Mouse (Mus musculus) activated CD4-positive, CD25-positive, alpha-beta regulatory T cell, adult 4 months (primary cell): ENCODE data around the gene 1700125H20Rik. TPM values are rescaled to one million over a fixed set of nuclear protein-coding genes. Genes with fewer than 3 reads are reported as not detected.
A peak's percentile ranks its signal among the peaks of the same experiment; 100 is the strongest.
"Not testable (repeated sequence)": the region's sequence is repeated elsewhere in the genome, so short reads cannot be mapped to it uniquely, and the experiment has no call there.

Experiments
- ATAC-seq: one replicate; pipeline ENCODE4 v1.8.0; 2017
- polyA plus RNA-seq, 2 experiments: library from polyadenylated mRNA; unstranded; fragments of 100-300 nt; shearing (Covaris generic); gene quantifications; one replicate each; pipeline ENCODE4 v1.2.1; 2017

The 1700125H20Rik gene
- polyA plus RNA-seq, result not detected

DNA sequence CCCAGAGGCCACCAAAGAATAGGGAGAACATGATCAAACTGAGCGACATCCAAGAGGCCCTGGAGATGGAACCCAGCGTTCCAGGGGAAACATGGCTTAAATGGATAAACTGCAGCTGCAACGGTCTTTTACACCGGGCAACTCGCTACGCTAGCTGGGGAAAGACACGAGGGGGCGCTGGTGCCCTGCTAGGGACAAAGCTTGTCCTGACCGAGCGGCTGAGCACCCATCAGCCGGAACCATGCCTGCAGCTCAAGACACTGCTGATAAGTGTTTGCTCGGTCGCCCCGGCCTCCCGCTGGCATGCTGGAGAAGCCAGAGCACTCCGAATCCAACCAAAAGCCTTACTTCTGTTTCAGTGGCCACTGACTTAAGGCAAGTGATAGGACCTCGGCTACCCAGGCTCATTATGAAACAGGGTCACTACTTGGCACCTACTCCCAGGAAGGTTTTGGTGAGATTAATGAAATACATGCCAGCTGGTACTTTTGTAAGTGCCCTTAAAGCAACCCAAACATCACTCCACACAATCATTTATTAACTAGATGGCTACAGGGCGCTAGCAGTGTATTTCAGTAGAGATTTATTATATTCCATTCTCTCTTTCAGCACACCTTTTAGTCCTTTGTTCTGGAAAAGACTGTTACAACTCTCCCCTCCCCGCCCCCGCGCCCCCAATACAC lies at the start of gene 1700125H20Rik:
TSS of gene 1700125H20Rik (plus strand) at position 347 of the 683 bp plus-strand sequence.
- ATAC-seq, result peak; percentile 52

DNA sequence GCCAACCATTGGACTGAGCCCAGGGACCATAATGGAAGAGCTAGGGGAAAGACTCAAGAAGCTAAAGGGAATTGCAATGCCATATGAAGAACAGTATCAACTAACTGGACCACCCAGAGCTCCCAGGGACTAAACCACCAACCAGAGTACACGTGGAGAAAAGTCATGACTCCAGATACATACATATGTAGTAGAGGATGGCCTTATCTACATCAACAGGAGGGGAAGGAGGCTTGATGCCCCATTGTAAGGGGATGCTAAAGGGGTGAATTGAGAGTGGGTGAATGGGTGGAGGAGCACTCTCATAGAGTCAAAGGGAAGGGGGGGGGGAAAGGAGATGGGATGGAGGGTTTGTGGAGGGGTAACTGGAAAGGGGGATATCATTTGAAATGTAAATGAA lies 48.1 kb upstream of the 1700125H20Rik start:
- ATAC-seq, result no peak

DNA sequence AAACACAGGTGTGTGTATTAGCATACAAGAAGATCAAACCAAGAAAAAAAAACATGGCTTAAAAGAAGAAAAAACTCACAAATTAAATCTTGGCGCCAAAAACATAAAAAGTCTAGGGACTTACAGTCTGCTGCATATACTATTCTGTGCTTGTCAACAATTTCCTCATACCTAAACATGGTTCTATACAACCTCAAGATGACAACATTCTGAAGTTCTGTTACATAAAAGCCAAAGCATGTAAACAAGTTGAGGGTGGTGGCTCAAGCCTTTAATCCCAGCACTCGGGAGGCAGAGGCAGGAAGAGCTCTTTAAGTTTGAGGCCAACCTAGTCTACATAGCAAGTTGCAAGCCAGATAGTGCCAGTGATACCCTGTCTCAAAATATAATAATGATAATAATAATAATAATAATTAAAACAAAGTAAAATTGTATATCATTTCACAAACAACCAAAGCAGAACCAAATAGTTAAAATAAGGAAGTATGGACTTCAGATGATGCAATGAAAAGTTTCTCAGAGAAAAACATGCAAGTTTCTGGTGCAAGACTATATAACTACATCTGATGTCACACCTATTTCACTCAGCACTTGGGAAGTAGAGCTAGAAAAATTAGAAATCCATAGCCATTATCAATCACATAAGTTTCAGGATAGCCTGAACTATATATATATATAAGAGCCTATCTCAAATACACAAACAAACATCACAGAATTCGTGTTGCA lies 46.8 kb upstream of the 1700125H20Rik start:
- no peak for ATAC-seq

DNA sequence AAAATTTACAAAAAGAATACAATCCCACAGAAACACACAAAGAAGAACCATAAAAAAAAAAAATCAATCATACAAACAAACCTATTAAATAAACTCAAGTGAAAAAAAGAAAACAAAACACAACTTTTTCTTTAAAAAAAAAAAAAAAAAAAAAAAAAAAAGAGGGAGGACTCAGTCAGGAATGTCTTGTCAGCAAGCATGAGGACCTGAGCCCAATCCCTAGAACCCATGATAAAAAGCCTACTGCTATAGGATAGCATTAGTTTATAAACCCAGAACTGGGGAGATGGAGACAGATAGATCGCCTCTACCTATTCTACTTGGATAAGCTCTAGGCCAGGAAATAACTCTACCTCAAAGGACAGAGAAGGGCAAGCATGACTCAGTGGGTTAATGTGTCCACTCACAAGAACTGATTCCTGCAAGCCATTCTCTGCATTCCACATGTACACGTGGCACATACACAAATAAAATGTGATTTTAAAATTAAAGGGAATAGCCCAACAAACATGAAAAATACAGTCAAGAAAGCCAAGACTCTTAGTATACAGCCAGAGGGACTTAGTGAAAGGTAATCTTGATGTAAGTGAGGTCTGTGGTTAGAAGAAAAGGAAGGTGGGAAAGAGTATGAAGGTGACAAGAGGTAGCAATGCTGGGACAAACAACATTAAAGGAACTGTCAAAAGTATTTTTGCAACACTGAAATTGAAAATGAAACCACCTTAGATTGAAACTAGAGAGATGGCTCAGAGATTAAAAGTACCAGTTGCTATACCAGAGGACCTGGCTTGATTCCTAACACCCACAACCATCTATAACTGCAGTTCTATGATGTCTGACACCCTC lies 43.7 kb upstream of the 1700125H20Rik start:
- ATAC-seq, result peak; percentile 81

DNA sequence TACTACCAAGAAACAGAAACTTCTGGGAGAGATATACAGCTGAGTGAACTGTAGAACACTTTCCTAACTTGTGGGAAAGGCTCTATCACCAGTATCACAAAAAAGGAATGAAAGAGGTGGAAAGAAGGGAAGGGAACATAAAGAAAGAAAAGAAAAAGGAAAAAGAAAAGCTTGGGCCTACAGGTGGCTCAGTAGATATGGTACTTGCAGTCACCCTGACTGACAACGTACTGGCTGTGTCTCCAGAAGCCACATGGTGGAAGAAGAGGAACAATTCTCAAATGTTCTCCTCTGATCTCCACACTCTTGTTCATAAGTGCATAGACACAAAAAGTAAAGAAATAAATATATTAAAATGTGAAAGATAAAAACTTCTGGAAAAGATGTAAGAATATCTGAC lies 41.3 kb upstream of the 1700125H20Rik start:
- ATAC-seq, result no peak

DNA sequence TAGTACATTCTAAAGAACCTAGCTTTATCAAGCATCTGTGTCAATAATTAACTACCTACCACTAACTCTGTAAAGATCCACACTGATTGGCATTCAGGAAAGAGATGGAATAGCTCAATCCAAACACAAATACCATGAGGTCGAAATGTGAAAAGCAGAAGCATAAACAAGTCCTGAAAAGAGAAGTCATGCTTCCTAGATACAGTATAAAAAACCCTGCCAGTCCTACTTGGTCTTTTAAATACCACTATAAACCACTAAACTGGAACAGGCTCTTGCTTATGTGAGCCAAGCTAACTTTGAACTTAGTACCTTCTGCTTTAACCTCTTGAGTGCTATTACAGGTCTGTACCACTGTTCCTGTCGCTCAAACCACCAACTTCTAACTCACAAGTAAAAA lies 38.7 kb upstream of the 1700125H20Rik start:
- ATAC-seq, result no peak

DNA sequence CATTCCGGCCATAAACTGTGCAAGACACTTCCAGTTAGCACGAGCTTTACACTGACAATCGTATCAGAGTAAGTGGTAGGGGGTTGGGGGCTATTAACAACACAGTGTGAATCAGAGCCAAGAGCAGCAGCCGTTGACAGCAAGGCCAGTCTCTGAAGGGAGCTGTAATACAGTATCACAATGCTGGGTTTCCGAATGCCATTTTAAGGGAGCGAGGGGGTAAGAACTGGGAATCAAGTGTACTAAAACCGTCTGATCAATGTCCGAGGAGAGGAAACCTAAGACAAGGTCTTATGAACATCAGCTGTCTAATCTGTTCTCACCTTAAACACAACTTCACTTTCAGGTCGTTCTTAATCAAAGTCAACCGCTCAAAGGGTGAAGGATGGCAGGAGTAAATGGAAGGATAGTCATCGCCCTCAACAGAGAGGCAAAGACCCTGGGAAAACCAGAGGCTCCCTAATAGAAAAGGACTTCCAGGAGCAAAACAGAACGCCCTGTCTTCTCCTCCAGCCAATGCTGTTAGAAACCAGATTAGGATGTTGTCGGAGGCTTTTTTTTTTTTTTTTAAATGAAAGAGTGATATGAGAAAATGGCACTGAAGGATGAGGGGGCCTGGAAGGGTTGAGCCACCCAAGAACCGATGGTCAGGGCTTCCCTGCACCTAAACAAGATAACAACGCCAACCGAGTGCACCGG lies 31.3 kb upstream of the 1700125H20Rik start:
- no peak for ATAC-seq

DNA sequence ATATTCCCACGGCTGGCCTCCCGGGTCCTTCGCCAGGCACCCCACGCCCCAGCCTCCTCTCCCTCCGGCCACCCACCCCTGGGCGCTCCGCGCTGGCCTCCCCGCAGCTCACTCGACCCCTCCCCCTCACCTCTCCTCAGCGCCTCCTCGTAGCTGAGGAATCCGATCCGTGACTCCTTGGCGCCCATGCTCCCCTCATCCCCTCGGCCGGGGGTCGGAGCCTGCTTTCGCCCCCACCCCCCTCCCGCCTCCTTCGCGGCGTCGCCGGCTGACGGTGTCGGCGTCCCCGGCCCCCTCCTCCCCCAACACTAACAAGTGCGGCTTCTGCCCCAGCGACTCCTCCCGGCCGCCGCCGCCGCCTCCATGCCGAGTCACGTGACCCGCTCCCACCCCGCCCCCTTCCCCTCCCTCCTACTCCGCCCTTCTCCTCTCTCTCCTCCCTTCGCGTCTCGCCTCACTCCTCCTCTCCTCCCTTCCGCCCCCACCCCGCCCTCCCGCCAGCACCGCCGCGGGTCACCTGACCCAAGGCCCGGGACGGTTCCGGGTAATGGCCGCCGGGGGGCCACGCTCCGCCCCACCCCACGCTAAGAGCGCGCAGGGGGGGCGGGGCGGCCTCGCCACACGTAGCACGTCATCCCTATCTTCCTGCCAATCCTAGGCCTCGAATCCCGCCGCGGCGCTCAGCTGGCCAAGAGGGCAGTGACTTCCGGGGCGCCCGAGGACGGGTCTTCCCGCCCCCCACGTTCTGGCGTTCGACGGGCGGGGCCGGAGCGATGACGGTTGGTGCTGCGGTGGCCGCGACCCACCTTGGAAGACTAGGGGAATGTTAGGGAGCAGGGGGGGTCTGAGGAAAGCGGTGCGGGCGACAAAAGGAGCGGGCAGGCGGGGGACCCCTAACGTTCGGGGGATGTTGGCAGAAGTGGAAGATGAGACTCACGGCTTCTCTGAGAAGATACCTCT lies 30.3 kb upstream of the 1700125H20Rik start, which contains the start of gene Usp32:
TSS of gene Usp32 (minus strand) at position 581 of the 960 bp plus-strand sequence.
- ATAC-seq, result peak; percentile 94

DNA sequence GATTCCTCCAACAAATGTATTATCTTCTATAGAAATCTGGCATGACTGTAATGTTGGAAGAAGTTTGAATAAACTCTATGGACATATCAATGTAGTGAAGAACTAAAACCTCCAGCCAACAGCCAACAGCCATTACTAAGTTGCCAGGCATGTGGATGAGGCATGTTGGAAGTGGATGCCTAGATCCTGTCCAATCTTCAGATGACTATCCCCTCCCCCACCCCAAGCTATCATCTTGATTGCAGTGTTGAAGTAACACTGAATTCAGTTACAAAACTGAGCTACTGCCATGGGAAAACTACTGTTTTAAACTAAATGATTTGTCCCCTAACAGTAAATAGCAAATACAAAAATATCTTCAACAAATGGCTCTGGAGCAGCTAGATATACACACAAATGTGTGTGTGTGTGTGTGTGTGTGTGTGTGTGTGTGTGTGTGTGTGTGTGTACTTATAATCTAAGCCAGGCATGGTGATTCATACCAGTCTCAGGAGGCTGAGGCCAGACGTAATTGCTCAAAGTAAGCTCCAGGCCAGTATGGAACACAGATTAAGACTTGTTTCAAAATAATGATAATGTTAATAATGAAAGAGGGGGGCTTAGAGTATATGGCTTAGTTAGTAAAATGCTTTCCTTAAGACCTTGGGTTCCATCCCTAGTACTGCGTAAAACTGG lies 17.8 kb upstream of the 1700125H20Rik start:
- no peak for ATAC-seq

DNA sequence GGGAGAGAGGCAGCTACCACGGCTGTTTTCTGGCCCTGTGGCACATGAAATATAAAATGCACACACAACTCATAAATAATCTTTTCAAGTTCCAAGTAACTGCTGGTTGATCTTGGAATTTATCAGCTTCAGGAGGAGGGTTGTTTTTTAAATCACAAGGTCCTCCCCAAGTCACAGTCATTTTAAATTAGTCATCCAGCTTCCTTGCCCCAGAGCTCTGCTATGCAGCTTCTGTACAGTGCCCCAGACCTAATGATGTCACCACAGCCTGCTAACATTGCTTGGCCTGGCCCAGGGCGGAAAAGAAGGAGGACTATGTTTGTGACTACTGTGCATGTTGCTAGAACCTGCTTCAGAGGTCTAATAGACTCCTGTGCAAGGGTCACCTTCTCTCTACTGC lies 12.9 kb upstream of the 1700125H20Rik start:
- ATAC-seq, result no peak

DNA sequence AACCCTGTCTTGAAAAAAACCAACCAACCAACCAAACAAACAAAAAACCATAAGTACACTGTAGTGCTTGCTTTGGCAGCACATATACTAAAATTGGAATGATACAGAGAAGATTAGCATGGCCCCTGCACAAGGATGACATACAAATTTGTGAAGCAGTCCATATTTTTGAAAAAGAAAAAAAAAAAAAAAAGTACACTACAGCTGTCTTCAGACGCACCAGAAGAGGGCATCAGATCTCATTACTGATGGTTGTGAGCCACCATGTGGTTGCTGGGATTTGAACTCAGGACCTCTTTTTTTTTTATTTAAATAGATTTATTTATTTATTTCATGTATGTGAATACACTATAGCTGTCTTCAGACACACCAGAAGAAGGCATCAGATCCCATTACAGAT lies 7.2 kb upstream of the 1700125H20Rik start:
- not testable (repeated sequence) for ATAC-seq

DNA sequence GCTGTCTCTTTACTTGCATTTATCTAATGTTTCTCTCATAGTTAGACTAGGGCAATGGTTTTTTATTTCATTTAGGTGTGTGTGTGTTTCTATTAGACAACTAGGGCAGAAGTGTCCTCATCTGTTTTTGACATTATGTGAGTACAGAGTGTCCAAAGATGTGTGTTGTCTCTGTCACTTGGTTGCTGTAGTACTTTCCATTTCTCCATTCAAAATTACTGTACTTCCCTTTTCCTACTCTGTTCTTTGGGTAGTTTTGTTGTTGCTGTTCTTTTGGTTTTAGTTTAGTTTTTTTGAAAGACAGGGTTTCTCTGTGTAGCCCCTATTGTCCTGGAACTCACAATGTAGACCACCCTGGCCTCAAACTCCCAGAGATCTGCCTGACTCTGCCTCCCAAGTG lies 5.8 kb upstream of the 1700125H20Rik start:
- ATAC-seq, result no peak

DNA sequence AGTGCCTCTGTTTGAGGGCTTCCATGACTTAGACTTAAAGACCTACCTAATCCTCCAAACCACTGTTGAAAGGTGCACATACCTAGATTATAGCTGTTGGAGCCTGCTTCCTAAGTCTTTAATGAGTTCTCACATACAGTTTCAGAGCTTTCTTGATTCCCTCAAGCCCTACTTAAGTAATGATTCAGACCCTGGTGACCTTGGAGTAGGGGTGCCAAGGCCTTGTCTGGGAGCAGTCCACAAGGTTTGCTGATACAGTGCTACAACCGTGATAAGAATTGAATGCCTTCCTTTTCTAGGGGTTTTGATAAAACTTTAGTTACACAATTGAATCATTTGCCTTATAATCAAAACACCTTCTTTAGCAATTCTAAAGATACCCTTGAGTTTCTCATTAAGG lies 2.7 kb upstream of the 1700125H20Rik start:
- no peak for ATAC-seq

DNA sequence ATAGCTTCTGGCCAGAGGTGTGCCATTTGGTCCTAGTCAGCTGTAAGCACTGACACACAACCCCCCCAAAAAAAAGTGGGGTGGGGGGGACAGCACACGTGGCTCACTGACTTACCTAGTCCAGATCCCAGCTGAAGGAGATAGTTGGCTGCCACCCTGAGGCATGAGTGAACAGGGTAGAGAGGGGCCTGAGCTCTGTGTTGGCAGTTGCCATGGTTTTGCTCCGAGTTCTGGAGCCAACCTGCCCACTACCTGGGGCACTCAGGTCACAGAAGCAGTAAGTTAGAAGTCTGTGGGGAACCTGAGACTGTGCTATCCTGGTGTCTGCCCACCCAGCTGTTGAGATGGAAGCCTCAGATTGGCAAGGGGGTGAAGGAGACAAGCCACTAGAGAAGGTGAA lies 629 bp downstream of the 1700125H20Rik start:
- ATAC-seq, result no peak

DNA sequence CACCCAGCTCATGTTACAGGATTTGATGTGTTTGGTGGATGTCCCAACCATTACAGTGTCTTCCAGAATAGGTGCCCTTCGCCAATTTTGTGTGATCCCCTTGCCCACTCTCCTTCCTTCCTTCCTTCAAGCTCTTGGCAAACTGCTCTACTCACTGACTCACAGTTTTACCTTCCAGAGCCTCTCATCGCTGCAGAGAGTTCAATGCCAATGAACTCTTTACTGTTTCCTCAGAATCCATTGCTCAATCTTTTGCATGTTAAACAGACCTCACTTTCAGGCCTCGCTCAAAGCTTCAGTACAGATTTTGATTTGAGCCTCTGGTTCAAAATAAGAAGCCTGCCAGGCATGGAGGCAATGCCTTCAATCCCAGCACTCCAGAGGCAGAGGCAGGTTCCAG lies 5.7 kb downstream of the 1700125H20Rik start:
- ATAC-seq, result no peak

DNA sequence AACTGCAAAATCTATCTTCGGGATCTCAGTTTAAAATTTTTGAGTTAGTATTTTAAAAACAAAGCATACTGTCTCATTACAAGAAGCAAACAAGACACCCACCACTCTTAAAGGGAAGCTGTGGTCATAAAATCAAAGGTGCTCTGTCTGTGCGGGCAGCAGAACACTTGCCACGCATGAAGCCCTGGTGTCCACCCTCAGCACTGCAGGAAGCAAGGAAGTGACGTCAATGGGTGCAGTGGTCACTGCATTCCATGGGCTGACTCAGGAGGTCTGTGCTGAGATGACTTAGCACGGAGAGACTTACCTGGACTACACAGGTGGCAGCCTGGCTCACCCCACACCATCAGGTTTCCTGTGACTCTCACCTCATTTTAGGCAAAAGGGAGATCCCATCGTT lies 7.6 kb downstream of the 1700125H20Rik start:
- no peak for ATAC-seq

DNA sequence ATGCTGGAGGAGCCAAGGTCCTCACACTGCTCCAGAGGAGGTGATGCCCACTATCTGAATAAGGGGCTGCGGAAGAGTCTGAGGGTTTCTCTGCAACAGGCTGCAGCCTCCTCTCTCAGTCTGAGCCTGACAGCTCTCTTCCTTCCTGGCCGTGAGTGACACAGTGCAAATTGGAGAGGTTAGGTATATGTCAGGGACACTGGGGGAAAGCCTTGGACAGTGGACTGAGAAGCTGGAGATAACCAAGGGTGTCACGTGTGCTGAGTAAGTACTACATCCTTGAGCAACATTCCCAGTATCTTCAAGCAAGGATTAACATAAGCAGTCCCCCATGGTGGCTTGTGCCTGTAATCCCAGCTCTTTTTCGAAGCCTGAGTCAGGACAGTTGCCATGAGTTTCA lies 8.2 kb downstream of the 1700125H20Rik start:
- ATAC-seq, result no peak

DNA sequence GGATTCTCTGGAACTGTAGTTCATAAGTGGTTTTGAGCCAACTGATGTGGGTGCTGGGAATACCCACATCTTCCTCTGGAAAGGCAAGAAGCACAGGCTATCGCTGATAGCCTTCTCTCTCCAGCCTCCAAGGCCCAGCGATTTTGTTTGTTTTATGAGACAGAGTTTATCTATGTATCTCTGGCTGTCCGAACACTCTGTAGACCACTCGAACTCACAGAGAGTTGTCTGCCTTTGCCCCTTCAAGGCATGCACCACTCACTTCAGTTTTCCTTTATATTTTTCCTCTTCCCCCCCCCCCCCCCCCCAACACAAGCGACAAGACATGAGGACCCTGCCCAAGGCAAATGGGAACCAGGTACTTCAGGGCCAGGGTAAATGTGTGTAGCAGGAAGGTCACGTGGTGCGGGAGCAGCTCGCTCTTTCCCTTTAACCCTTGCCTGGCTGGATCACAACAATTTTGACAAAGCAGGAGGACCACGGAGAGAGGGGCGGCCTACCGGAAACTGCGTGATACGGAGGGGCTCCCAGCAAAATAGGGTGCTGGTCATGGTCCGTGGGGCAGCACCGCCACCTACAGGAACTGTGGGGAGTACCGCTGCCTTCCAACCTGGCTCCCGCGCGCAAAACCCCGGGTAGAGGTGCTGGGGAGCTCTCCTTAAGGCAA lies 12.5 kb downstream of the 1700125H20Rik start:
- peak; percentile 61 for ATAC-seq

DNA sequence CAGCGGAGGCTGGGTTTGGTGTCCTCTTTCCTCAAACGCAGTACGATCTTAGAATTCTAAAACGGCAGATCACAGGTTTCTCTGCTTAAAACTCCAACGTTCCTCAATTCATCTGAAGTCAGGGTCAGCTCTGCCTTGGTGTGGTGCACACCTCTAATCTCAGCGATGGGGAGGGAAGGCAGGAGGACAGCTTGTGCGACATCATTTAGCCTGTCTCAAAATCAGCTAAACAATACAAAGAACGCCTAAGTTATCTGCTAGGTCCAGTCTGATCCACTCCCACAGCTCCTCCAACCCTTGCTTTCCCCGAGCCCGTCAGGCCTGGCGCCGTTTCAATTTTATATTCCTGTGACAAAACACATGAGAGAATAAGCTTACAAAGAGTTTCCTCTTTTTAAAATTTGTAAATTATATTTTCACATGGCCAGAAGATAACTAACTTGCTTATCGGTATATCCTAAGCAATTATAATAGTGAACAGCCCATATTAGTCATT lies 13.1 kb downstream of the 1700125H20Rik start:
- no peak for ATAC-seq

DNA sequence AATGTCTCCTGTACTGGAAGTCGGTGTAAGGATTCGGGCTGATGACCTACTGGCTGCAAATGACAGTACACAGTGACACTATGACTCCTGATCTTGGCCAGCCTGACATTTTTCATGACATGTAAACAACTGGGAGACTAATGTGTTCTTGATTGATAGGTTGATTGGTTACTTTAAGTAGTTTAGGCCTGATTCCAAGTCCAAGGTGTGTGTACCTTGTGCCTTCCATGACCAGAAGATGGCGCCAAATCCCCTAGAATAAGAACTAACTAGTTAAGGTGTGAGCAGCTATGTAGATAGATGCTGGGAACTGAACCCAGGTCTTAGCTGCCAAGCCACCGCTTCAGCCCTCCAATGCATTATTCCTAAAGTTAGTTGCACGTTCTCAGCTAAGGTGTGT lies 13.9 kb downstream of the 1700125H20Rik start:
- no peak for ATAC-seq
